Mouse (Mus musculus): ENCODE results near the gene Dnaja3.

Gene Dnaja3

DNA sequence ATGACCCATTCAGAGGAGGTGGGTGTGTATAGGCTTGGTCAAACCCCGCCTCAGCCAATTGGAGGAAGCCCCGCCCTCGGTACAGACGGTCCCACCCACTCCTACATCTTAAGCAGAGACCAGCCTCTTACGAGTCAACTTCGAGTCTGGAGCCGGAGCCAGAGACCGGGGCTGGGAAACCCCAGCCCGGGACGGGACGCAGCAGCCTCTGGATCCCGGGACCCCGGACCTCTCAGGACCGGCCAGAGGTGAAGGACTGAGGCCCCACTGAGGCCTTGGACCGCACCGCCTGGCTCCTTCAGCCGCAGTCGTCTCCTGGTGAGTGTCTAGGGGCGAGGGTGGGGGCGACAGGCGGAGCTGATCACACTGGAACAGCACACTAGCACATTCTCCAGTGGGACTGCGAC lies at the start of gene Dnaja3, which contains the start of gene Vasn:
Gene Dnaja3 (plus strand): TSS at position 159 of the 407 bp plus-strand sequence.
Gene Vasn (plus strand): TSS at position 111 of the 407 bp plus-strand sequence.
- DNase-seq = peak; percentile 94

DNA sequence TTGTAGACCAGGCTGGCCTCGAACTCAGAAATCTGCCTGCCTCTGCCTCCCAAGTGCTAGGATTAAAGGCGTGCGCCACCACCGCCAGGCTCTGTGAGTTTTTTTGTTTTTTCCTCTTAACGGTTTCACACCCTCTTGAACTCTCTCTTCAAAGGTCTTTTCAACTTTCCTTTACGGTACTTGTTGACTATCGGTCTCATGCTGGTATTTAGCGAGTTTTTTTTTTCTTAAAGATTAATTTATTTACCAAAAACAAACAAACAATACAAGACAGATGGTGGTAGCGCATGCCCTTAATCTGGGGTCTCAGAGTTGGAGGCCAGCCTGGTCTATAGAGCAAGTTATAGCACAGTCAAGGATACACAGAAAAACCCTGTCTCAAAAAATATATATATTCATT lies 49.6 kb upstream of the Dnaja3 start:
- no peak for DNase-seq

DNA sequence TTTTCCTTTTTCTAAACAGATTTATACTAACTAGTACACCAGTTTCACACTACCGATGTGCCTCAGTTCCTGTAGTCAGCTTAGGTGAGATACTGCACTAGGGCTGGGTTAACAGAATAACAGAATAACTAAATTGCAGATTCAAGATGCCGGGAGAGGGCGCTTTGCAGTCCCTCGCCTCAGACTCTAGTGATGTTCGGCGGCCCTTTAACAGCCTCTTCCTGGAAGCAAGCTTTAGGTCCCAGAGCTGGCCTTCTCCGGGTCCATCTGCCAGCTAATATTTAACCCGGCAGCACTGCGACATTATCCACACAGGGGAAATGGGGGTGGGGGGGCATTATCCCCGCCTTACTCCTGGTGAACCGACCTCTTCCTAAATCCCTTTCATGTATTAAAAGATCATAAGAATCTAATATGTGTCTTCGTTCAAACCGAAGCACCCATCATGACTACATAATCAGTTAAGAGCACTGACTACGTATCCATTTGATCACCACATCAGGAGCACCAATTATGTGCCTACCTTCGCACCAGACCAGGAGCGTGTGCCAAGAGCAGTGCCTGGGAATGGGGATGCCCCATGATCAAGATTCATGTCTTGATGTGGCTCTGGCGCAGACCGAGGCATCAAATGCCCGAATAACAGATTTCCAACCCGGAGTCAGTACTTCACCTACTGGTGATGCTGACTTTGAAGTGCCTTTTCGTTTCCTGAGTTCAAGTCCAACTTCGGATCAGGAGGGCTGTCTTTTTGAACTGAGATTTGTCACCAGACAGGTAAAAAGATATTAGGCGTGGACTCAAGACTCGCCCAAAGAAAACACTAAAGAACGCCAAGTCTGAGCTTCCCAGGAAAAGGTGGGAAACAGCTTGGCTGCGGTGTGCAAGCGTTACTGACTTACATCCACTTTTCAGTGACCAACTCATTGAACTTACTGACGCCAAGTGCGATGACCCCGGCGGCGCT lies 46.6 kb upstream of the Dnaja3 start:
- DNase-seq = peak; percentile 84 to 87

DNA sequence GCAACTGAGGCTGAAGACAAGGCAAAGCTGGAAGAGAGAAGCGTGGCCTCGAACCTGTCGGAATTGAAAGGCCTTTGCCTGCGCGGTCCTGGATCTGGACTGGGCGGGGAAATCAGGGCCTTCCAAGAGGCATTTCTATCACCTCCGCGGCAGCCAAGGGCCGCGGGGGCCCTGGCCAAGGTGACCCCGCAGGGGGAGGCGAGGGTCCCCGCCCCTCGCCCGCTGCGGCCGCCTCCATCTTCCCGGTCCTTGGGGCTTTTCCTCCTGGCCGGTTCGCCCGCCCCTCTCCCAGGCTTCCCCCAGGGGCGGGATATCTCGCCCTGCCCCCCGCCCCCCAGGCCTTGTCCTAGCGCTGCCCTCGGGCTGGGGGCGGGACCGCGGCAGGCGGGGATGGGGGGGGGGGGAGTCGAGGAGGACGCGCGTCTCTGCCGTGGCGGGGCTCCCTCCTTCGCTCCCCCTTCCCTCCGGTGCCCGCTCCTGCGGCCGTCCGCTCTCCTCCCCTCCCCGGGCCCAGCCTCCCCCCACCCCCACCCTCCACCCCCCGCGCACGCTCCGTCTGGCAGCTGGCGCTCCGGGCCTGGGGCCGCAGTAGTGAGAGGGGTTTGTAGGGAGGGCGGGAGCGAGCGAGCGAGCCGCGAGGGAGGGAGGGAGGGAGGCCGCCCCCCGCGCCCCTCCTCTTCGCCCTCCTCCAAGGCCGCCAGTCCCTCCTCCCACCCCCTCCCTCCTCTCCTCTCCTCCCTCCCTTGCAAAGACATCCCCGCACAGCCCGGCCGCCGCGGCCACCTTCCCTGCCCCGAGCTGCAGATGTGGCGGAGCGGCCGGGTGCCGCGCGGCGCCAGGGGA lies 45.6 kb upstream of the Dnaja3 start, which contains the start of gene Glis2:
Gene Glis2 (plus strand): TSS at position 743 of the 843 bp plus-strand sequence.
- peak; percentile 80 to 81 for DNase-seq

DNA sequence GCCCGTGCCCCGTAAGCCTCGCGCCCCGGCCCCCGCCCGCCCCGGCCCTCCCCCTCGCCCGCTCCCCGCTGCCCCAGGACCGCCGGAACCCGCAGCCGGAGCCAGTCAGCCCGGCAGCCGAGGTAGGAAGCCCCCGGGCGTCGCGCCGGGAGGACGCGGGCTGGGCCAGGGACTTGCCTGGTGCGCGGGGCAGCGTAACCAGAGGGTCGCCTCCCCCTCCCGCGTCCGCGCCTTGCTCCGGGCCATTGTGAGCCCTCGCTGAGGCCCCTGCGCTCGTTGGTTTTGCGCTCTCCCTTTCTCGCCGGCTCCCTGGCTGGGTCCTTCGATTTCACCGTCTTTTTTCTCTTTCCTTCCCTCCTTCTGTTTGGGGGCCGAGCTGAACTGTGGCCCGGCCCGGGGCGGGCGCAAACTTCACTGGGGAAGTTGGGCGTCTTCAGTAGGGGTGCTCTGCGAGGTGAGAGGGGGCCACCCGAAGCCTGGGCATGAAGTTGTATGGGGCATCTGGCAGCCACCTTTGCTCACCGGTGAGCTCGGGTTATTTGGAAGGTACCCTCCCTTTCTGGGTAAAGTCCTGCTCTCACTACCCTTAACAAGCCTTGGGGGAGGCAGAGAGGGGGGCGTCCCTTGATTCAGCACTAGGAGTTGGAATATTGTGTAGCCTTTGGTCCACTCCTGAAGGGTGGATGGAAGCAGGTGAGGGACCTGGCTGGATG lies 44.8 kb upstream of the Dnaja3 start:
- no peak for DNase-seq

GRCm38 (mm10) chr16:4595527-4595963 lies 44.2 kb upstream of the Dnaja3 start:
- peak; percentile 84 to 88 for DNase-seq

GRCm38 (mm10) chr16:4596141-4596728 lies 43.6 kb upstream of the Dnaja3 start:
- no peak for DNase-seq

GRCm38 (mm10) chr16:4596836-4597235 lies 43.0 kb upstream of the Dnaja3 start:
- no peak for DNase-seq

DNA sequence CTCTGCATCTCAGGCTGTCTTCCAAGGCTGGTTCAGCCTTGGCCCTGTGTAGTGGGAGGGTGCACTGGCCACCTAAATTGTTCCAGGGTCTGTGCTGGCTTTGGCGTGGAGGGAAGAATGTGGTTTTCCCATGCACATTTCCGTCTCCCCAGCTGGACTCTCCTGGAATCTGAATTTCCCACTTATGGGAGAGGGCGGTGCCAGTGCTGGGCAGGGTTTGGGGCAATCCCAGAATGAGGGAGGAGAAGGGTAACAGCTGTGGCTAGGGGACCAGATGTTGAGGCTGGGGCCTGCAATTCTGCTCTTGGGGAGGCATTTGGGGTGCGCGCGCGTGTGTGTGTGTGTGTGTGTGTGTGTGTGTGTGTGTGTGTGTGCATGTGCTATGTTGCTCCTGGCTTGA lies 42.5 kb upstream of the Dnaja3 start:
- no peak for DNase-seq

GRCm38 (mm10) chr16:4598041-4598440 lies 41.7 kb upstream of the Dnaja3 start:
- DNase-seq = no peak

GRCm38 (mm10) chr16:4598891-4599543 lies 40.8 kb upstream of the Dnaja3 start:
- DNase-seq = no peak

DNA sequence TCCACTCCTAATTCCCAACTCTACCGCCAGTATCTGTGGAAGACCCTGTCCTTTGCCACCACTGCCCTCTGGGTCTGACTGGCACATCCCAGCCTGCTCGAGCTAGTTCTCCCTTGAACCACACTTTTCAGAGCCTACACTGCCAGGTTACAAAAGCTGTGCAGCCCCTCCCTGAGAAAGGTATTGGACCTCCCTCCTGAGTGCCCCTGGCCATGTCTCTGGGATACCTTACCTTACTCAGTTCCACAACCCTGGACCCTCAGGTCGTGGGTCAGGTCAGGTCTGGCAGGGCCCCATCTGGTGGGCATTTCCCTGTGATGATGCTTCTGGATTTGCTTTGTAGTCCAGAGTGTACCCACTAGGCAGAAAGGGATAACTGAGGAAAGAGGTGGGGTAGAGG lies 40.2 kb upstream of the Dnaja3 start:
- no peak for DNase-seq

DNA sequence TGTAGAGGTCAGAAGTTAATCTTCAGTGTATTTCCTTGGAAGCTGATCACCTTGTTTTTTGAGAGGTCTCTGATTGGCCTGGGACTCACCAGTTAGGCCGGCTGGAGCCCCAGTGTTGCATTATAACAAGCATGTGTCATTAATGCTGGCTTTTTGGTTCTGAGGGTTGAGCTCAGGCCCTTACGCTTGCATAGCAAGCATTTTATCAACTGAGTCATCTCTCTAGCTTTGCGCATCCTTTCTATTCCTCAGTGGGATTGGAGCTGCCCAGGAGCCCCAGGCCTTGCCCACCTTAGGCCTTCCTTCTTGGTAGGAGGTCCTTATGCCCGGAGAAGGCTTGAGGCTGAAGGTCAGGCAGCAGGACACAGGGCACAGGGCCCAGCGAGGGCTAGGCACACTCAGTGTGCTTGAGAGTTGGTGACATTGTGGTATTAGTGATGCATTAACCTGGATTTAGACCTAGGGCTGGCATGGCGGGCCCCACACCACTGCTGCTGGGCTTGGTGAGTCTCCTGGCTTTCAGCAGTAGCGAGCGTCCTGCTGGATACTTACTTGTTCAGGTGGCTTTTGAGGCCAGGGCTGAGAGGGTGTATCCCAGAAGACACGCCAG lies 39.0 kb upstream of the Dnaja3 start:
- peak; percentile 86 to 91 for DNase-seq

- DNase-seq = peak; percentile 94 to 95
Observed at GRCm38 (mm10) chr16:4602189-4602588, 37.6 kb upstream of the Dnaja3 start.

- DNase-seq = peak; percentile 80 to 92
Observed at GRCm38 (mm10) chr16:4602766-4603452, 36.9 kb upstream of the Dnaja3 start.

- no peak for DNase-seq
Observed at GRCm38 (mm10) chr16:4603453-4603837, 36.3 kb upstream of the Dnaja3 start.

DNA sequence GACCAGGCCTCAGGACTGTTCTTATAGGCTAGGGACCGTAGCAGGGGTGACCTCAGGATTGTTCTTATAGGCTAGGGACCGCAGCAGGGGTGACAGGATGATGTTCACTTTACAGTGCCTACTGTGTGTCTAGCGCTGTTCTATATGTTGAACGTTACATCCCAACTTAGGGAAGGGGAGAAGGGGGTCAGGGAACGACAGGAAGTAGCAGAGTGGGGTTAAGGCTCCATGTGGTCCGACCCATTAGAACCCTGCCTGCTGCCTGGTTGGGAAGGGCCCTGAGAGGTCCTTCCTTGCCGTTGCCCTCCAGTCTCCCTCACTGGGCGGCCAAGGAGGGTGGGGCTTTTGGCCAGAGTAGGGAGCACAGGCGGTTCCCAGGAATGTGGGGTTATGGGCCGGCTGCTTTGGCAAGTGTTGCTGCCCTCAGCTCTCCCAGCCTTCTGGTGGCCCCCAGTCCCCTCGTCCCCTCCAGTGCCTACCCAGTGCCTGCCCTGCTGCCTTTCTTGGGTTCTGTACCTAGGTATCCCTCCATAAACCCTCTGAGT lies 35.4 kb upstream of the Dnaja3 start:
- peak; percentile 63 to 72 for DNase-seq

DNA sequence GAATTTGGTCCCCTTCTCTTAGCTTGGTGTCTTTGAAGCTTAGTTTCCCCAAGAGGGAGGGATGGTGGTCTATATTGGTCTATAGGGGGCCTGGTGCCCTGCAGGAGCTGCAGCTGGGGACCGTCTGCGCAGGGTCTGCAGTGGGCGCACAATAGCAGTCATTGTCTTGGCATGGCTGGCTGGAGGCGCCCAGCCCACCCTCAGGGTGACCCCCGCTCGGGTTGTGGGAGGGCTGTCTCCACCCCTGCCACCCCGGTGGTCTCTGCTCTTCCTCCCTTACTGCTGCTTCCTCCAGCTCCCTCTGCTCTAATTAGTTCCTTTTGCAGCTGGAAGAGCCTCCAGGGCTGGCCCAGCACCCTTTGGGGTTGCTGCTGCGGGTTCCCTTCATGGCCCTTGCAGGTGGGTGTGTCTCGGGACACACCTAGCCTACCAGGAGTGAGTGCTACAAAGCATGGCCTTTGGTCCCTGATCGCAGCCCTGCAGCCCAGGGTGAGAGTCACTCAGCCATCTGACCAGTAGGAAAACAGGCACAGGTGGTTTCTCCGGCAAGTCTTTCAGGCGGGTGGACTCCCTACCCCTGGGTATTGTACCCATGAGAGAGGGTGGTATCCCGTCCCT lies 34.2 kb upstream of the Dnaja3 start:
- peak in 1 of 2 experiments; percentile 47 for DNase-seq

DNA sequence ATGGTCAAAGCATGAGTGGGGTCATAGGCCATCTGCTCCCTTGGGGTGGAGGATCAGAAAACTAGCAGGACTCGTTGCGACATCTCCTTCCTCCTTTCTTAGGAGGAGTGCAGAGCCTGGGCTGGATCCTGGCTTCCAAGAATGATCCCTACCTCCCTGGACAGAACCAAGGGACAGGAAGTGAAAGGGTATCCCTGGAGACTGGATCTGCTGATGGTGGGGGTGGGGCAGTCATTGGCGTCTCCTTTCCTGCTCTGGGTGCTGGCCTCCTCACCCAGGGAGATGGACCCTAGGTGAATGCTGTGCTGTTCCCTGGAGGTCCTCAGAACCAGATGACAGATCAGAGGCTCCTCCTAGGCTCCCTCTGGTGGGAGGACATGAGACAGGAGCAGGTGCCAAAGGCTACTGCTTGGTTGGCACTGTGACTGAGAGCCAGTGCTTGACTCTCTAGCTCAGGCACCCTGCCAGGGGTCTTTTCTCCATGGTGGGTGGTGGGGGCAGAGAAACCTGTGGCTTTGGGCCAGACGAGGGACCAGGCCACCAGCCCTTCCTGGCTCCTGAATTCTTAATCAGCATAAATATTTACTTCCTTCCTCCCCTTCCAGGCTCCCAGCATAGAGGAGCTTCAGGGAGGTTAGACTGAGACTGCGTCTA lies 33.2 kb upstream of the Dnaja3 start:
- peak; percentile 74 to 80 for DNase-seq
